Mouse (Mus musculus) stomach, postnatal 0 days (tissue): ENCODE measurements around the gene 1700088E04Rik. TPM values are rescaled to one million over a fixed set of nuclear protein-coding genes. Genes with fewer than 3 reads are reported as not detected.

Experiments used
- ATAC-seq: fragments of 200-750 bp; cut with Nextera tagmentation; 2 replicates; pipeline ENCODE4 v1.8.0; 2017; ENCODE audit not compliant: low FRiP score, low TSS enrichment
- DNase-seq: peaks from one replicate; pipeline ENCODE4 v3.0.0-alpha.2; 2016; ENCODE audit warnings: low spot score
- H3K27ac ChIP-seq: fragments of 300-500 bp; sonication (generic); replicated peaks from 2 replicates; pipeline ENCODE4 v1.5.1; 2014; ENCODE audit warnings: mild to moderate bottlenecking, control low read depth
- H3K27me3 ChIP-seq: fragments of 300-500 bp; sonication (generic); 2 replicates; pipeline ENCODE4 v1.6.1; 2014; ENCODE audit warnings: low read length; ENCODE audit not compliant: control insufficient read depth, insufficient read depth
- H3K36me3 ChIP-seq: fragments of 300-500 bp; sonication (generic); 2 replicates; pipeline ENCODE4 v1.6.1; 2014; ENCODE audit warnings: low read length, mixed read lengths; ENCODE audit not compliant: control insufficient read depth, insufficient read depth
- H3K4me1 ChIP-seq: fragments of 300-500 bp; sonication (generic); replicated peaks from 2 replicates; pipeline ENCODE4 v1.6.1; 2014; ENCODE audit warnings: antibody characterized with exemption; ENCODE audit not compliant: control insufficient read depth, insufficient read depth
- H3K4me2 ChIP-seq: fragments of 300-500 bp; sonication (generic); replicated peaks from 2 replicates; pipeline ENCODE4 v1.6.1; 2014; ENCODE audit warnings: low read depth, mild to moderate bottlenecking, control low read depth, moderate library complexity
- H3K4me3 ChIP-seq: fragments of 300-500 bp; sonication (generic); 2 replicates; pipeline ENCODE4 v1.5.1; 2014; ENCODE audit warnings: low read depth, low read length, control low read depth
- H3K9ac ChIP-seq: fragments of 300-500 bp; sonication (generic); 2 replicates; pipeline ENCODE4 v1.6.1; 2014; ENCODE audit warnings: mild to moderate bottlenecking, low read length, control low read depth, mixed read lengths
- H3K9me3 ChIP-seq: fragments of 300-500 bp; sonication (generic); 2 replicates; pipeline ENCODE4 v1.6.1; 2016; ENCODE audit warnings: low read length; ENCODE audit not compliant: control insufficient read depth
- CTCF ChIP-seq: IDR thresholded peaks from 2 replicates; pipeline ENCODE4 v1.5.1; 2016; ENCODE audit warnings: antibody characterized with exemption, low read depth, mild to moderate bottlenecking, moderate library complexity
- EP300 ChIP-seq: optimal IDR thresholded peaks from 2 replicates; pipeline ENCODE3; 2016; ENCODE audit warnings: antibody characterized with exemption
- WGBS: fragments of 180-500 bp; shearing (Covaris S2); extraction: QIAGEN DNeasy Blood & Tissue Kit; methylation state at CpG from one replicate; pipeline ENCODE4 v1.1.7; 2014; 5-methylcytosine and 5-hydroxymethylcytosine counted together
- polyA plus RNA-seq: library from polyadenylated mRNA; unstranded; fragments of >200 nt; fragmentation: Nextera tagmentation; extraction: Ambion mirVana; gene quantifications from 2 replicates; pipeline ENCODE4 v1.2.1, GENCODE M21; 2015

The 1700088E04Rik gene
- polyA plus RNA-seq, 1 experiment from 2014 or later, result 6.4 TPM

DNA sequence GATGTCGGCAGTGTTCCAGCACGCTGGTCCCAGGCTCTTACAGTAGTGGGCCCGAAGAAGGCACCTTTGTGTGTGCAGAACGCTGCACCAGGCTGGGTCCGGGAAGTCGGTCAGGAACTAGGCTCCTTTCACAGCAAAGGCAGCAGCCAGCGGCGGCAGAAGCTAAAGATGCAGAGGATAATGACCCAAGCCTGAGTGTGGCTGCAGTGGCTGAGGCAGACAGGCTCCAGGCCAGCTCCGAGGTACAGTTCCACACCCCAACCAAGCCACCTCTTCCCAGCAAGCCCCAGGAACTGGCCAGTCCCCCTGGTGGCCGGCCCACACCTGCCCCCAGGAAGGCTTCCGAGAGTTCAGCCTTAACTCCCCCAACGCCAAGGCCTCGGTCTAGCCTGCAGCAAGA, 18.5 kb downstream of the 1700088E04Rik start:
- Histone ChIP-seq H3K4me2 (no peak overlapping the region), H3K9ac (no peak overlapping the region), H3K27me3 (no peaks in the 10 kb centered on the region), H3K4me3 (no peak overlapping the region), H3K27ac (no peak overlapping the region), H3K4me1 (no peaks in the 10 kb centered on the region), H3K36me3 (peaks cover 68% of the 10 kb centered on the region), H3K9me3 (no peaks in the 10 kb centered on the region)
- ATAC-seq (no peak), DNase-seq (no peak)
- 80% methylated on average over 13 of the region's 13 CpGs for WGBS
- no peak for TF ChIP-seq EP300
- peak; percentile 22; the same call in 1 of the 2 replicates for TF ChIP-seq CTCF

DNA sequence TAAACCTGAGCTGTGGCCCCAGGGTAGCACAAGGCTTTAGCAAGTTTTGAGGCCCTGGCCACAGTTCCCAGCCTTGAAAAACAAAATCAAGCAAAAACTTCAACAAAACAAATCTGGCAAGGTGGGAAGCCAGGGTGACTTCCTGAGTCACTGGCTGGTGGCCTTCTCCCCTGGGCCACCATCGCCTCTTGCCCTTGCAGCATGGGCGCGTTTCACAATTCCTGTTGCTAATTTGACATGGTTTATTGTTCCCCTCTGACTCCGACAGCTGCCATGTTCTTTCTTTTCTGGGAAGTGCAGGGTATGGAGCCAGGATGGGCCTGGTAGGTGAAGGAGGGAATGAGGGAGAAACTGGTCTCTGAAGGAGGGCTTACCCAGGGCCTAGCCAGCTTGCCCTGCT, 18.9 kb downstream of the 1700088E04Rik start:
- 86% methylated on average over 4 of the region's 4 CpGs for WGBS
- Histone ChIP-seq H3K9ac (no peak overlapping the region), H3K27ac (no peak overlapping the region), H3K4me1 (no peaks in the 10 kb centered on the region), H3K4me3 (no peak overlapping the region), H3K4me2 (no peak overlapping the region), H3K27me3 (no peaks in the 10 kb centered on the region), H3K9me3 (no peaks in the 10 kb centered on the region), H3K36me3 (peaks cover 68% of the 10 kb centered on the region)
- TF ChIP-seq EP300 (no peak), CTCF (no peak)
- no peak for ATAC-seq
- no peak for DNase-seq

GRCm38 (mm10) chr15:79119491-79119890, 21.6 kb downstream of the 1700088E04Rik start:
- Histone ChIP-seq H3K4me3 (no peak overlapping the region), H3K4me1 (no peaks in the 10 kb centered on the region), H3K9me3 (no peaks in the 10 kb centered on the region), H3K27me3 (no peaks in the 10 kb centered on the region), H3K9ac (no peak overlapping the region), H3K4me2 (no peak overlapping the region), H3K27ac (no peak overlapping the region), H3K36me3 (peaks cover 69% of the 10 kb centered on the region)
- ATAC-seq (no peak), DNase-seq (no peak)
- no peak for TF ChIP-seq CTCF
- TF ChIP-seq EP300, result no peak
- 83% methylated on average over 9 of the region's 9 CpGs for WGBS

GRCm38 (mm10) chr15:79115276-79115675, 25.8 kb downstream of the 1700088E04Rik start:
- Histone ChIP-seq H3K9me3 (no peaks in the 10 kb centered on the region), H3K4me1 (peaks cover 5% of the 10 kb centered on the region), H3K4me2 (no peak overlapping the region), H3K4me3 (no peak overlapping the region), H3K36me3 (peaks cover 46% of the 10 kb centered on the region), H3K27me3 (no peaks in the 10 kb centered on the region), H3K9ac (no peak overlapping the region), H3K27ac (no peak overlapping the region)
- ATAC-seq (no peak), DNase-seq (no peak)
- 61% methylated on average over 5 of the region's 5 CpGs for WGBS
- TF ChIP-seq EP300, result no peak
- no peak for TF ChIP-seq CTCF

GRCm38 (mm10) chr15:79111774-79112173, 29.3 kb downstream of the 1700088E04Rik start:
- DNase-seq (peak; percentile 55), ATAC-seq (peak; percentile 7; the same call in 1 of the 2 replicates)
- H3K9ac ChIP-seq, result 0 out of 2 replicates have a peak overlapping the region, but pooled peaks have one; percentile 13
- peak overlapping the region; percentile 91 for H3K4me2 ChIP-seq
- H3K27me3 ChIP-seq, result no peaks in the 10 kb centered on the region
- peak overlapping the region; percentile 67 for H3K27ac ChIP-seq
- TF ChIP-seq CTCF (no peak), EP300 (no peak)
- H3K4me1 ChIP-seq, result peaks cover 5% of the 10 kb centered on the region
- 38% methylated on average over 4 of the region's 4 CpGs for WGBS
- H3K36me3 ChIP-seq, result peaks cover 18% of the 10 kb centered on the region
- H3K9me3 ChIP-seq, result no peaks in the 10 kb centered on the region
- no peak overlapping the region for H3K4me3 ChIP-seq

DNA sequence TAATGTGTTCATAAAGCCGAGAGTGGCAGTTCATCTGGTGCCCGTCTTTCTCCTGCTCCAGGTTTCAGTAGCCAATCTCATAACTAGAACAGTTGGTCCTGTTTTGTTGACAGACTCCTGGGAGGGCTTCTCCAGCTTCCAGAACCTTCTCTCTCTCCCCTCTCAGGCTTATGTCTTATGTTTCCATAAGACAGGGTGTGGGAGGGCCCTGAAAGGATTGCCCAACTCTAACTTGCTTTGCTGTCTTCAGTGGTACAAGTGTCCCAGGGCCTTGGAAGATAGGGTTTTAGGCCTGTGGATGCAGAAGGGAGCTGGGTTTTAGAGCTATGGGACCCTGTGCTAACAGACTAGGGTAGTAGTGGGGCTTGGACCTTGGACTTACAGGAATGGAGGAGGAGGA, 30.5 kb downstream of the 1700088E04Rik start:
- ATAC-seq (no peak), DNase-seq (no peak)
- Histone ChIP-seq H3K27ac (peak overlapping the region; percentile 98; the same call in 1 of the 2 replicates), H3K4me2 (peak overlapping the region; percentile 91), H3K9ac (peak overlapping the region; percentile 94), H3K4me1 (peaks cover 5% of the 10 kb centered on the region), H3K36me3 (peaks cover 12% of the 10 kb centered on the region), H3K27me3 (no peaks in the 10 kb centered on the region), H3K9me3 (no peaks in the 10 kb centered on the region), H3K4me3 (peak overlapping the region; percentile 87)
- 46% methylated on average over 2 of the region's 2 CpGs for WGBS
- TF ChIP-seq EP300 (no peak), CTCF (no peak)
